Comparison of ENCODE assay signal across 23 mouse cellular contexts in the genomic region with DNA sequence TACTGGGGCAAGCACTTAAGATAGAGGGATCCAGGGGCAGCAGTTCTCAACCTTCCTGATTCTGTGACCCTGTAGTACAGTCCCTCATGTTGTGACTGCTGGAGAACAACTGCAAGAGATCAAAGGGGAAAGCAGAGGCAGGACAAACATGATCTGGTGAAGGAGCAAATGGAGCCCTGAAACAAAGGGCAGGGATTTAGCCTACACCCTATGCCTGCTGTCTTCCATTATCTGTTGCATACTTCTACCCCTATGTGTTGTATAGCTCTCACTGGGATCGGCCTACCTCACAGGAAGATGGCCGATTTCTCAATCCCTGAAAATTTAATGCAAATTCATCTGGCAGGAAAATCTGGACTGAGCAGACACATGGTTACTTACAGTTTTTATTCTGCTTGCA.
"Had no signal": no experiment of that assay in that cellular context is flagged by ENCODE, and none has a peak within 500 bp of the region (broad histone marks: within the 10 kb centered on the region; RNA-seq: fewer than 3 reads in every experiment).

No protein-coding gene starts in this region.

- DNase-seq: kidney, adult 9 months; kidney, postnatal 25 days; layer of hippocampus, adult 9-11 months; liver; lung, adult 18-20 months; lung, postnatal 10 days; lung, postnatal 36 days; right cerebral cortex, adult 18-20 months; right cerebral cortex, postnatal 14 days; right cerebral cortex, postnatal 4 days; thymus, adult 2 months; thymus, postnatal 14 days; thymus, postnatal 4 days had no signal

- H3K36me3 ChIP-seq: limb, embryonic 10.5 days; limb, embryonic 13.5 days; liver, embryonic 12.5 days; liver, embryonic 15.5 days; lung, embryonic 15.5 days; midbrain, embryonic 13.5 days; neural tube, embryonic 12.5 days; neural tube, embryonic 15.5 days had no signal

- H3K4me3 ChIP-seq: layer of hippocampus, adult 2 months; limb, embryonic 10.5 days; limb, embryonic 13.5 days; liver, embryonic 12.5 days; liver, embryonic 15.5 days; lung, embryonic 15.5 days; midbrain, embryonic 13.5 days; neural tube, embryonic 12.5 days; neural tube, embryonic 15.5 days had no signal

- H3K27me3 ChIP-seq: limb, embryonic 13.5 days; liver, embryonic 12.5 days; liver, embryonic 15.5 days; lung, embryonic 15.5 days; midbrain, embryonic 13.5 days; neural tube, embryonic 12.5 days; neural tube, embryonic 15.5 days had no signal

- H3K27ac ChIP-seq: layer of hippocampus, adult 2 months; limb, embryonic 10.5 days; limb, embryonic 13.5 days; liver, embryonic 12.5 days; liver, embryonic 15.5 days; lung, embryonic 15.5 days; neural tube, embryonic 12.5 days; neural tube, embryonic 15.5 days; stomach, postnatal 0 days had no signal

- H3K4me1 ChIP-seq: limb, embryonic 10.5 days; limb, embryonic 13.5 days; liver, embryonic 12.5 days; liver, embryonic 15.5 days; lung, embryonic 15.5 days; neural tube, embryonic 15.5 days had no signal

- H3K9me3 ChIP-seq: limb, embryonic 10.5 days; limb, embryonic 13.5 days; liver, embryonic 12.5 days; liver, embryonic 15.5 days; lung, embryonic 15.5 days; midbrain, embryonic 13.5 days; neural tube, embryonic 12.5 days; neural tube, embryonic 15.5 days had no signal

- H3K4me2 ChIP-seq: limb, embryonic 13.5 days; liver, embryonic 12.5 days; liver, embryonic 15.5 days; lung, embryonic 15.5 days; midbrain, embryonic 13.5 days; neural tube, embryonic 12.5 days; neural tube, embryonic 15.5 days had no signal

- H3K9ac ChIP-seq: limb, embryonic 13.5 days; liver, embryonic 12.5 days; liver, embryonic 15.5 days; lung, embryonic 15.5 days; midbrain, embryonic 13.5 days; neural tube, embryonic 12.5 days; neural tube, embryonic 15.5 days had no signal

- ATAC-seq: liver, embryonic 12.5 days had no signal
